Mouse (Mus musculus): ENCODE results near the gene Cd34. TPM values are rescaled to one million over a fixed set of nuclear protein-coding genes. Genes with fewer than 3 reads are reported as not detected.

Cd34 gene
- 53.7 and 58.8 TPM in 2 replicates for polyA plus RNA-seq (2016; fragmentation: Nextera tagmentation; extraction: Ambion mirVana)

GRCm38 (mm10) chr1:194938715-194939114 is at the start of gene Cd34:
Cd34 (plus strand) TSS chr1:194938819.
- H3K9me3 ChIP-seq = no peaks in the 10 kb centered on the region
- DNase-seq (ENCODE audit: low spot score) = peak; percentile 35
- WGBS = 2% methylated on average over 26 of the region's 26 CpGs
- H3K4me1 ChIP-seq (replicated peaks) = peaks cover 8% of the 10 kb centered on the region
- H3K36me3 ChIP-seq = no peaks in the 10 kb centered on the region
- H3K27me3 ChIP-seq (ENCODE audit: insufficient read depth, poor library complexity, severe bottlenecking) = peaks cover 29% of the 10 kb centered on the region
- peak within 1 kb of the TSS; percentile 71 for H3K27ac ChIP-seq
- peak within 1 kb of the TSS; percentile 57 for H3K4me3 ChIP-seq

DNA sequence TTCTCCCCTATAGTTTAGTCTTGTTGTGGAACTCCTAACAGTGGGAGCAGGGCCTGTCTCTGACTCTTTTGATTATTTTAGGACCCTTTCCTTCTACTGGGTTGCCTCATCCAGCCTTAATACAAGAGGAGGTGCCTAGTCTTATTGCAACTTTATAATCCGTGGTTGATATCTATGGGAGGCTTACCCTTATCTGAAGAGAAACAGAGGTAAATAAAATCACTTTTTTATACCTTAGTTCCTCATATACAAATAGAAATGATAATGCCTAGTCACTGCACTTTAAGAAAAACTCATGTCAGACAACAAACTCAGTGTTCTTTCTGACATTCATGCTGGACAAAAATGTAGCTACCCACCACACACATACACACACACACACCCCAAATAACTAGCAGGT is 44.1 kb upstream of the Cd34 start:
- WGBS = 60% methylated on average over 1 of the region's 1 CpGs
- Histone ChIP-seq H3K4me1 (replicated peaks) (no peaks in the 10 kb centered on the region), H3K27me3 (ENCODE audit: insufficient read depth, poor library complexity, severe bottlenecking) (no peaks in the 10 kb centered on the region), H3K9me3 (no peaks in the 10 kb centered on the region), H3K36me3 (no peaks in the 10 kb centered on the region), H3K27ac (no peak overlapping the region), H3K4me3 (no peak overlapping the region)
- no peak for DNase-seq (ENCODE audit: low spot score)

GRCm38 (mm10) chr1:194895287-194895686 is 43.3 kb upstream of the Cd34 start:
- 86% methylated on average over 3 of the region's 3 CpGs for WGBS

DNA sequence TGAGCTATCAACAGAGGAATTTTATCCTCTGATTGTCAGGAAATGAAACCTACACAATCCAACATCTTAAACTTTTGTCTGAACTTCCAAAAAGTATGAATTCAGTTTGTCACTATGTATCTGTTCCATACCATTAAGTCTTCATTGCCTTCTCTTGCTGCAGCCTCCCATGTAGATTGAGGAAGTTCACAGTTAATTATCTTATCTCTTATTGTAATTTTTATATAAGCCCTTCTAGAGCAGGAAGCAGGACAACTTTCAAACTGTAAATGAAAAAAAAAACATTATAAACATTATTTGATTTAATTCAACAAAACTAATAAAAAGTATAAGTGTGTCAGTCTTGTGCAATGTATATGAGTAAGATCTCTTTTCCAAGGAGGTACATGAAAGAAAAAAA is 37.5 kb upstream of the Cd34 start:
- Histone ChIP-seq H3K27ac (no peak overlapping the region), H3K36me3 (no peaks in the 10 kb centered on the region), H3K27me3 (ENCODE audit: insufficient read depth, poor library complexity, severe bottlenecking) (no peaks in the 10 kb centered on the region), H3K9me3 (no peaks in the 10 kb centered on the region), H3K4me3 (no peak overlapping the region), H3K4me1 (replicated peaks) (no peaks in the 10 kb centered on the region)
- no peak for DNase-seq (ENCODE audit: low spot score)

More at GRCm38 (mm10) chr1:194895287-194895686, 43.3 kb upstream of the Cd34 start:
- Histone ChIP-seq H3K27me3 (ENCODE audit: insufficient read depth, poor library complexity, severe bottlenecking) (no peaks in the 10 kb centered on the region), H3K36me3 (no peaks in the 10 kb centered on the region), H3K4me3 (no peak overlapping the region), H3K4me1 (replicated peaks) (no peaks in the 10 kb centered on the region), H3K27ac (no peak overlapping the region), H3K9me3 (no peaks in the 10 kb centered on the region)
- DNase-seq (ENCODE audit: low spot score) = no peak

DNA sequence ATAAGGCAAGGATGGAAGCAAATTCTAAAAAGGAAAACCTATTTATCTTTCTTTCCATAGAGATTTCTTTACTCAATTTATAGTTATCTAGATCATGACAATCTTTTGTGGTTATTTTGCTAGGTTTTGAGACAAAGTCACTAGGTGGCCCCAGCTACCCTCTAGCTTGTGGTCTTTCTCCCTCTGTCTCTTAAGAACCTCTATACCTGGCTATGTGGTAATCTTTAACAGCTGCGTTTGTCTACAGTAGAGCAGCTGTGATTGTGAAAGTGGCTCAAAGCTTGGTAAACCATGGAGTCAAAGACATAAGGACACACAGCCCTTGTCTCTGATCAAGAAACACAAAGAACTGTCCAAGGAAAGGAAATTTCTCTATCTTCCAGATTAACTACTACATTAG is 36.8 kb upstream of the Cd34 start:
- 80% methylated on average over 1 of the region's 1 CpGs for WGBS

DNA sequence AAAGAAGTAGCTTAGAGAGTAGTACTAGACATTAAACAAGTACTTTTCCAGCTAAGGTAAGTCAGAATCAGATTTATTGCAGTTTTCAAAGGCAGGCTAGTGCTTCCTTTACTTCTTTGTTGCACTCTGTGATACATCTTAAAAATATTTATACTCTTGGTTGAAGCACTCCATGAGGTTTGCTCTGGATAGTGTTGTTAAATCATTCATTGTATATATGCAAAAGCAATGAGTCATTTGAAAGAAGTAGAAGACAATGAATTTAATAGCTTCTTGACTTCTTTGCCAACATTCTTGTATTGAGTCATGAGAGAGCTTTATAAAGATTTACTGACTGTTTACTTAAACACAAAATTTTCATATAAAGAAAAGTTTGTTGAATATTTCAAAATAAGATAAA is 29.7 kb upstream of the Cd34 start:
- Histone ChIP-seq H3K4me1 (replicated peaks) (no peaks in the 10 kb centered on the region), H3K4me3 (no peak overlapping the region), H3K36me3 (no peaks in the 10 kb centered on the region), H3K27ac (no peak overlapping the region), H3K9me3 (no peaks in the 10 kb centered on the region), H3K27me3 (ENCODE audit: insufficient read depth, poor library complexity, severe bottlenecking) (no peaks in the 10 kb centered on the region)
- no peak for DNase-seq (ENCODE audit: low spot score)

More for the DNA sequence above, 36.8 kb upstream of the Cd34 start:
- Histone ChIP-seq H3K27me3 (ENCODE audit: insufficient read depth, poor library complexity, severe bottlenecking) (no peaks in the 10 kb centered on the region), H3K27ac (no peak overlapping the region), H3K4me3 (no peak overlapping the region), H3K4me1 (replicated peaks) (no peaks in the 10 kb centered on the region), H3K36me3 (no peaks in the 10 kb centered on the region), H3K9me3 (no peaks in the 10 kb centered on the region)
- DNase-seq (ENCODE audit: low spot score) = no peak

DNA sequence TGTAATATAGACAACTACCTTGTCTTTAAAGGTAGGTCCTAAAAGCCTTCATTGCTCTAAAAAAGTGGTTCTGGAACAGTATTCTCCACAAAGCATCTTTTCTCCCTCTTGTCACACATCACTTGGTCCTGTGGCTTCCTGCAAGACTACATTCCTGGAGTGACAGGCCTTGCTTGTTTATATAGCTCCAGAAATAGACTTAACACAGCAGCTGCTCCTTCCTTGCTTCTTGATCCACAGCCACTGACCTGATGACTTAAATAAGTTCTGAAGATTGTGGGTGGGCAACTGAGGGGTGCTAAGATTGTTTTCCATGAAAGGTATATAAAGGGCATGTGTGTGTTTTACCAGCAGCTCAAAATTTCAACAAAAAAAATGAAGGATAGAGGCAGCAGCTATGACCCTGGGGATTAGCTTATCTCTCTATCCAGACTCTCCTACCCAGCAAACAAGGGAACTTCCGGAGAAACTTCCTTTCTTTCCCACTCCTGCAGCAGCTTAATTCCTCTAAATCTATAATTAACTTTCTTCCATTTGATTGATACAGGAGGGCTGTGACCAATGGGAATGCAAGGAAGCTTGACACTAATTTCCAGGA is 12.8 kb upstream of the Cd34 start:
- H3K9me3 ChIP-seq = no peaks in the 10 kb centered on the region
- no peaks in the 10 kb centered on the region for H3K27me3 ChIP-seq (ENCODE audit: insufficient read depth, poor library complexity, severe bottlenecking)
- no peak for DNase-seq (ENCODE audit: low spot score)
- no peaks in the 10 kb centered on the region; the same call in 1 of the 2 replicates for H3K4me1 ChIP-seq (replicated peaks)
- H3K27ac ChIP-seq = no peak overlapping the region
- WGBS = 66% methylated on average over 1 of the region's 1 CpGs
- no peak overlapping the region for H3K4me3 ChIP-seq
- no peaks in the 10 kb centered on the region for H3K36me3 ChIP-seq

GRCm38 (mm10) chr1:194927887-194928286 is 10.7 kb upstream of the Cd34 start:
- Histone ChIP-seq H3K27ac (no peak overlapping the region), H3K4me3 (no peak overlapping the region), H3K27me3 (ENCODE audit: insufficient read depth, poor library complexity, severe bottlenecking) (no peaks in the 10 kb centered on the region), H3K9me3 (no peaks in the 10 kb centered on the region), H3K36me3 (no peaks in the 10 kb centered on the region), H3K4me1 (replicated peaks) (no peaks in the 10 kb centered on the region; the same call in 1 of the 2 replicates)
- peak; percentile 20 for DNase-seq (ENCODE audit: low spot score)
- WGBS = 53% methylated on average over 3 of the region's 3 CpGs

DNA sequence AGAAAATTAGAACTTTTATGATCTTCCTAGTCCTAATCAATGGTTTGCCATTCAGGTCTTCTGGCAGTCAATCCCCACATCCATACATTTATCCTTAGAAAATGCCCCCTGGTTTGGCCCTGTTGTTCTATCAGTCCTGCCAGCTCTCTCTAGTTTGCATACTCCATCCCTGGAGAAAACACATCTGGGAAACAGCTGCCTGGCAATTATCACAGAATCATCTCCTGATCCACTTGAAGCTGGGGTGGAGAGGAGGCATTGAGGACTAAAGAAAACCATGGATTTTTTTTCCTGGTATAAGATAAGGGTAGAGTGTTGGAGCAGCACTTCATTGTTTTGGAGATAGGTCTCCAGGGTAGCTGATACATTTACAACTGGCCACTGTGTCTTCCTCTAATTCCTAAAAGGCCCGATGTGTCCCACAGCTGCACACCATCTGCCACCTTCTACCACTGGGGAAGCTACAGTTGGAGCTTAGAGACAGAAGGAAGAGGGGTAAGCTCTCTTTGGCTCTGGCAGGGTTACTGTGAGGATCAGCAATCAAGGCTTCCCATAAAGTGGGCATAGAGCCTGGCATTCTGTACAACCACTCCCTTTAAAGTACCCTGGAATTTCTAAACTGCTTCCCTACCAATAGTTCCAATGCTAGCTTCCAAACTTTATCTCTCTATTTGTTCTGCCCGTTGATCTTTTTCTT is 9.2 kb upstream of the Cd34 start:
- Histone ChIP-seq H3K27me3 (ENCODE audit: insufficient read depth, poor library complexity, severe bottlenecking) (no peaks in the 10 kb centered on the region), H3K4me3 (no peak overlapping the region), H3K9me3 (no peaks in the 10 kb centered on the region), H3K36me3 (no peaks in the 10 kb centered on the region), H3K27ac (no peak overlapping the region), H3K4me1 (replicated peaks) (no peaks in the 10 kb centered on the region; the same call in 1 of the 2 replicates)
- WGBS = 66% methylated on average over 2 of the region's 2 CpGs
- DNase-seq (ENCODE audit: low spot score) = no peak

- Histone ChIP-seq H3K27ac (no peak overlapping the region), H3K4me1 (replicated peaks) (no peaks in the 10 kb centered on the region; the same call in 1 of the 2 replicates), H3K4me3 (no peak overlapping the region), H3K9me3 (no peaks in the 10 kb centered on the region), H3K27me3 (ENCODE audit: insufficient read depth, poor library complexity, severe bottlenecking) (no peaks in the 10 kb centered on the region), H3K36me3 (no peaks in the 10 kb centered on the region)
- DNase-seq (ENCODE audit: low spot score) = no peak
- 67% methylated on average over 1 of the region's 1 CpGs for WGBS
These were observed 8.7 kb upstream of the Cd34 start for GRCm38 (mm10) chr1:194929972-194930355.

- DNase-seq (ENCODE audit: low spot score) = no peak
- H3K4me1 ChIP-seq (replicated peaks) = no peaks in the 10 kb centered on the region; the same call in 1 of the 2 replicates
- no peaks in the 10 kb centered on the region for H3K36me3 ChIP-seq
- no peaks in the 10 kb centered on the region for H3K27me3 ChIP-seq (ENCODE audit: insufficient read depth, poor library complexity, severe bottlenecking)
- H3K27ac ChIP-seq = no peak overlapping the region
- H3K9me3 ChIP-seq = no peaks in the 10 kb centered on the region
- no peak overlapping the region for H3K4me3 ChIP-seq
These were observed 7.9 kb upstream of the Cd34 start for GRCm38 (mm10) chr1:194930706-194931105.

DNA sequence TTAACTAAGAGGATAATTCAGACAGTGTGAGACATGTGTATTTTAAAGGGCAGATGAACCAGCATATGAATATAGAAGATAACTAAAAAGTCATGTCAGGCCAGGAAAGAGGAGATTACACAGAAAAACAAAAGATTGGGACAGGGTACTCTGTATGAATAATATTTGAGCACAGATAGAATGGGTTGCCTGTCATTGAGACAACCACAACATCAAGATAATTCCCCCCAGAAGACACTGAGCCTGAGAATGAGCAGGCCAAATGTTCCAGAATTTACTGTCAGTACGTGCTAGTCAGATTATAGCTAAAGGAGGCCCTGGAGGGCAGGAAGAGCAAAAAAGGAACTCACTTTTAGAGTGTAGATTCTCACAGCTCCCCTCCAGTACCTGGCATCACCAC is 3.3 kb upstream of the Cd34 start:
- no peak for DNase-seq (ENCODE audit: low spot score)
- 46% methylated on average over 1 of the region's 1 CpGs for WGBS
- Histone ChIP-seq H3K4me1 (replicated peaks) (peaks cover 8% of the 10 kb centered on the region), H3K27ac (no peak overlapping the region), H3K4me3 (no peak overlapping the region), H3K9me3 (no peaks in the 10 kb centered on the region), H3K36me3 (no peaks in the 10 kb centered on the region), H3K27me3 (ENCODE audit: insufficient read depth, poor library complexity, severe bottlenecking) (peaks cover 27% of the 10 kb centered on the region)

- Histone ChIP-seq H3K4me1 (replicated peaks) (peaks cover 8% of the 10 kb centered on the region), H3K4me3 (no peak overlapping the region), H3K27ac (no peak overlapping the region), H3K36me3 (no peaks in the 10 kb centered on the region), H3K9me3 (no peaks in the 10 kb centered on the region), H3K27me3 (ENCODE audit: insufficient read depth, poor library complexity, severe bottlenecking) (peaks cover 29% of the 10 kb centered on the region)
- DNase-seq (ENCODE audit: low spot score) = no peak
These were observed 2.9 kb downstream of the Cd34 start for GRCm38 (mm10) chr1:194941528-194941927.

All from hindbrain, embryonic 10.5 days (tissue).